Mouse (Mus musculus): ENCODE measurements around the gene Fbxl13. TPM values are rescaled to one million over a fixed set of nuclear protein-coding genes. Genes with fewer than 3 reads are reported as not detected.
A peak's percentile ranks its signal among the peaks of the same experiment; 100 is the strongest.
"Not testable (repeated sequence)": the region's sequence is repeated elsewhere in the genome, so short reads cannot be mapped to it uniquely, and the experiment has no call there.

The Fbxl13 gene
- total RNA-seq, 2 experiments from 2014 or later: 0.12 TPM; not detected in 1

- peak; percentile 99 for ATAC-seq (replicated peaks; ENCODE audit: poor library complexity)
Observed at GRCm38 (mm10) chr5:21658623-21659395, 13.4 kb upstream of the Fbxl13 start.

GRCm38 (mm10) chr5:21658038-21658437 lies 12.6 kb upstream of the Fbxl13 start:
- ATAC-seq (replicated peaks; ENCODE audit: poor library complexity): no peak

DNA sequence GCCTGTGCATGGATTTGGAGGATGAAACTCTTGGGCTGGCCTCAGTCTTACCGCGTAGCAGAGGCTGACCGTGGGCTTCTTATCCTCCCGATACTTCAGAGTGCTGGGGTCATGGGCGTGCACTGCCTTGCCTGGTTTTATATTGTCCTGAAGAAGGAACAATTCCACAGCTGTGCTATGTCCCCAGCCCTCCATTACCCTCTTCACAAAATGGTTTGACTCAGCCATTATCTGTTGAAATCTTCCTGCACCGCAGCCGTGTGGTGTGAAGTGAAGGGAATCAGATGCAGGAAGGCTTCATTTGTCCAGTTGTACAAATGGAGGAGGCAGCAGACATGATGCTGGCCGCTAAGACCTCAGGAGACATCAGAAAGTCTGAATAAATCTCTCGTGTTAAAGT lies 11.5 kb upstream of the Fbxl13 start:
- no peak for ATAC-seq (replicated peaks; ENCODE audit: poor library complexity)

- no peak for ATAC-seq (replicated peaks; ENCODE audit: poor library complexity)
Observed at GRCm38 (mm10) chr5:21651885-21652612, 6.6 kb upstream of the Fbxl13 start.

DNA sequence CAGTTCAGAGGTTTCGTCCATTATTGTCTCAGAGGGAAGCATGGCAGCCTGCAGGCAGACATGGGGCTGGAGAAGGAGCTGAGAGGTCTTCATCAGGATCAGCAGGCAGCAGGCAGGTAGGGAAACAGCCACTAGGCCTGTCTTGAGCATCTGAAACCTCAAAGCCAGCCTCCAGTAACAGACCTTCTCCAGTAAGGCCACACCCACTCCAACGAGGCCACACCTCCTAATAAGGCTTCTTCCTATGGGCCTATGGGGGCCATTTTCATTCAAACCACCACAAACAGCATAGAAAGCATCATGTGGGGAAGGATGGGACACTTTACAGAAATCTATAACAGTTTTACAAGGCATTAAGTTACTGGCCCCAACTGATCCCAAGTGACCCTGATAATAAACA lies 5.3 kb upstream of the Fbxl13 start:
- ATAC-seq (replicated peaks; ENCODE audit: poor library complexity): no peak

- no peak for ATAC-seq (replicated peaks; ENCODE audit: poor library complexity)
Observed at GRCm38 (mm10) chr5:21646133-21646491, 678 bp upstream of the Fbxl13 start.

DNA sequence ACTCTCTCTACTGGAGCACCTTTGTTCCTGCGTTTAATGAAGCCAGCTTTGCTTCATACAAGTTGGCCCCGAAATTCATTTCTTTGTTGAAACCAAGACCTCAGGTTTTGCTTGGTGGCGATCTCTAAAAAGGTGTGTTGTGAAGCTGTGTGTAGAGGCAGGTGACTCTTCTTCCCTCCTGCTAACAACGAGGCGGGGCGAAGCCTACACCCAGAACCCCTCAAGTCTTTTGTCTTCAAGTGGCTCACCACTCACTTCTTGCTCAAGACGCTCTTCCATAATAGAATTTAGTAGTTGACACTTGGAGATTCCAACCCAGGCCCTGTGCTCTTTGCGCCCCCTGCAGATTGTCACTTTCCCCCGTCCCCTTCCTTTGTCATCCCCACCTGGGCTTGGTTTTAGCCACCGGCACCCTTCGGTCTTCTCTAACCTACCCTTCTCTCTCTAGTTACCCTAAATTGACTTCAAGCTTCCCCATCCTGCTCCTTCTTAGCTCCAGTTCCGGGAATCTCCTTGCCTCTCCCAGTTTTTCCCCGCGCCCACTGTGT lies 469 bp downstream of the Fbxl13 start:
- 0 out of 2 replicates have a peak, but pooled peaks have one; percentile 9 for ATAC-seq (replicated peaks; ENCODE audit: poor library complexity)

GRCm38 (mm10) chr5:21643606-21644005 lies 1.8 kb downstream of the Fbxl13 start:
- no peak for ATAC-seq (replicated peaks; ENCODE audit: poor library complexity)

GRCm38 (mm10) chr5:21640961-21641360 lies 4.5 kb downstream of the Fbxl13 start:
- peak; percentile 47 for ATAC-seq (replicated peaks; ENCODE audit: poor library complexity)

DNA sequence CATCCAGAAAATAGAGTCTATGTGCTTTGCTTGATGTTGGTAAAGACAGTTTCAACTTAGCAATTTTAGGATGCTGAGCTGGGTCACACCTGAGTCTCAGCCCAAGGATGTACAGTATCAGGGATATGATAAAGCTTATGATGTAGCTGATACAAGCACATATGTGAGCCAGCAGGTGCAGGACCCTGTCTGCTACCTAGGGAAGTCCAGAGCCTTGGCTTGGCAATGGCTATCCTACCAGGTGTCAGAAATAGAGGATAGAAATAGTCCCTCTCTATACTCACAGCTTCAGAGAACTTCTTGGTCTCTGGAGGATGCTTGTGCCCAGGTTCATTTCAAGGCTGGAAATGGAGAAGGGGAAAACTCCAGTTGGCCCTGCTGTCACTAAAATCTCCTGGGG lies 19.5 kb downstream of the Fbxl13 start:
- ATAC-seq (replicated peaks; ENCODE audit: poor library complexity): no peak

DNA sequence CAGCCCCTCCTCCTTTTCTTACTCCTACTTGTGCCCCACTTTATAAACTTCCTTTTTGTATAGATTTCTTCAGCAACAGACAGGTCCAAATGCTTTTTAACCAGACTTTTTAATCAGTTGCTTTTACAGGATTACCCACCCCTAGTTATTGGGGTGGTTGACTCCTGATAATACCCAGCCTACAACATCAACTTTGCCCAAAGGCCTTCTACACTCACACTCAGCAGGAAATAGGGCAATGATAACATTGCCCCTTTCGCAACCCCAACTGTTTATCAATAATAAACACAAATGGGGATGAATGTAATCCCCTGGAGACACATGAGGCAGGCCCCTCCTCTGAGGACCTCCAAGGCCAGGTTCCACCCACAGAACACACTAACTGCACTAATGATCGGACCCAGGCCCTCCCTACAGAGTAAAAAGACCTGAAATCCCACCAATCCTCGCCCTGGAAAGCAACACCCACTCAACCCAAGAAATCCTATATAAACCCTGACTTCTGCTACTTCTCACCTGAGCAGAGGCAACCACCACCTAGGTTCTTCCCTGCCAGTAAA lies 28.9 kb downstream of the Fbxl13 start:
- ATAC-seq (replicated peaks; ENCODE audit: poor library complexity): peak; percentile 55

DNA sequence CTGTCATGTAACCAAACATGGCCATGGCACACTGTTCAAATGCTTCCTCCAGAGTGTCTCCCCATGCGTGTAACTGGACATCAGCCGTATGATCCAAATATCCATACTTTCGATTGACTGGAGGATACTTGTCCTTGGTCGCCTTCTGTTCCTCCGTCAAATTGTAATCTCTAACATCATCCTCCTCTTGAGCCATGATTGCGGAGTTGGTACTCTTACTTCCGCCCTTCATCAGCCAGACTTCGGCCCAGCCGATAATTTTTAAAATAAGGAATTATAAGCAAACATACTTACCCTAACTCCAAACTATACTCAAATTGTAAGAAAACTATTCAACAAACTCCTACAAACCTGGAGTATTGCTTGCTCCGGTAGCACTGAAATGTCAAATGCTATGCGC lies 31.1 kb downstream of the Fbxl13 start:
- peak; percentile 45; the same call in 1 of the 2 replicates for ATAC-seq (replicated peaks; ENCODE audit: poor library complexity)

- peak; percentile 89 for ATAC-seq (replicated peaks; ENCODE audit: poor library complexity)
Observed at GRCm38 (mm10) chr5:21610996-21611395, 34.4 kb downstream of the Fbxl13 start.

DNA sequence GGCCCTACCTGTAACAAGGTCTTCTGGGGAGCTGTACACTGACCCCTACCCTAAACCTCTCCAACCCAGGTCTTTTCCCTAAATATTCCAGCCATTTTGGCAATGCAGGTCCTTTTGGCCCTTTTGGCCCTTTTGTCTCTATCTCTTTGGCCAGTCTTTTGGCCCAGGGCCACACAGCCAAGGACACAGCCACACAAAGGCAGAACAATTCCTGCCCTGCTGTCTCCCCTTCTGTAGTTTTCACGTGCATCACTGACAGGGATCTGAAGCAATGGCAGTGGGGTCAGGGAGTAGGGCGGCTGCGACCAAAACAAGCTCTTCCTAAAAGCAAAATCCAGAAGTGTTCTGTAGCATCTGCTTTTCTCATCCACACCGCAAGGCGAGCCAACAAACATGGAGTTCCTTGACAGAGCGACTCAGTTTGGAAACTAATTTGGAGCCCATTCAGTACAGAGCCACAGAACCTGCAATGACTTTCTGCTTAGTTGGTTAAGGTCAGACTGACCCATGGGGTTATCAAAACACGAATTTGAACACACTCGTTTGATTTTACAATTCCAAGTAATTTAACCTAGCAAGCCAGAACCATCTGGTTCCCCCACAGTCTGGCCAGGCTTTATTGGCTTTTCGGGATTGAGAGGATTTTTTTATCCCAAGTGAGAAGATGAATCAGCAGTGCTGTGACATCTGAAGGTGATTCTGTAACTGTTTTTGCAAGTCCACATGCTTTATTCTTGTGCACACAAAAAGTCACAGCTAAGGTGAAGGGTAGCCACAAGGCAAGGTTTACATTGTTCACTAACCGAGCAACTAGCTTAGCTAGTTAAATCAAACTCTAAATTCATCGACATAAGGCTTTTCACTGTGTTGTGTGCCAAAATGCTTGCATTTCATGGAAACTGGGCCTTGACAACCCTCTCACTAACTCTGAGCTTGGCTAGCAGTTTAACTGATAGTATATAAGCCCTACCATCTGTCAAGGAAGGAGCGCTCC lies 36.8 kb downstream of the Fbxl13 start:
- ATAC-seq (replicated peaks; ENCODE audit: poor library complexity): no peak

DNA sequence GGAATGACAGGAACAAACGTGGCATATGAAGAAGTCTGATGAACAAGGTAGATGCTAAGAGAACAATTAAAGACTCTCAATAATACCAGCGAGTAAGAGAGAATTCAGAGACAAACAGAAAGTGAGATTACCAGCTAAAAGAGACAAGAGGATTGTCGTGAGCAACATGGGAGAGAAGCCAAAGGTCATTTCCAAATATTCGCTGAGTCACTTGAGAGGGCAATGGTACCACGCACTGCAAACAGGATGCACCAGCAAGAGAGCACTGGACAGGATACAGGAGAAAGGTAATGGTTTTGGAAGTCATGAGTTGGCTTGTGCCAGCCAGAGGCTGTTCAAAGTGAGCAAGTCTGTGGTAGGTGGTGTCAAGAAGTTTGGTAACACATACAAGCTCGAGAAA lies 39.5 kb downstream of the Fbxl13 start:
- no peak for ATAC-seq (replicated peaks; ENCODE audit: poor library complexity)

GRCm38 (mm10) chr5:21599961-21600360 lies 45.5 kb downstream of the Fbxl13 start:
- no peak for ATAC-seq (replicated peaks; ENCODE audit: poor library complexity)

- not testable (repeated sequence) for ATAC-seq (replicated peaks; ENCODE audit: poor library complexity)
Observed at GRCm38 (mm10) chr5:21599536-21599935, 45.9 kb downstream of the Fbxl13 start.

GRCm38 (mm10) chr5:21593201-21593709 lies 52.2 kb downstream of the Fbxl13 start:
- ATAC-seq (replicated peaks; ENCODE audit: poor library complexity): no peak

GRCm38 (mm10) chr5:21592106-21592505 lies 53.3 kb downstream of the Fbxl13 start:
- ATAC-seq (replicated peaks; ENCODE audit: poor library complexity): no peak

- ATAC-seq (replicated peaks; ENCODE audit: poor library complexity): no peak
Observed at GRCm38 (mm10) chr5:21588220-21588619, 57.2 kb downstream of the Fbxl13 start.

All from megakaryocyte progenitor cell, adult 5-6 weeks (primary cell).